Mouse (Mus musculus) myocyte (in vitro differentiated cells): ENCODE measurements at regions not wholly inside any gene's neighbourhood (a gene's known extent, or its start where the extent isn't known, plus 50 kb on each side); places are given as distances from the start of the nearest gene placed in this dataset.

Experiments used
- H3K27me3 ChIP-seq: one replicate; pipeline ENCODE4 v1.6.1; 2011; ENCODE audit not compliant: control insufficient read depth, insufficient read depth, insufficient read length
- H3K36me3 ChIP-seq: one replicate; pipeline ENCODE4 v1.6.1; 2011; ENCODE audit not compliant: control insufficient read depth, insufficient read depth
- H3K4me2 ChIP-seq: one replicate; pipeline ENCODE4 v1.6.1; 2011; ENCODE audit warnings: low read depth, control low read depth
- H3K4me3 ChIP-seq: one replicate; pipeline ENCODE4 v1.5.1; 2011; ENCODE audit warnings: mild to moderate bottlenecking, control low read depth, moderate library complexity
- H3K79me2 ChIP-seq: one replicate; pipeline ENCODE4 v1.6.1; 2011; ENCODE audit not compliant: control insufficient read depth, insufficient read depth
- H3ac ChIP-seq: one replicate; pipeline ENCODE4 v1.6.1; 2011; ENCODE audit not compliant: control insufficient read depth, insufficient read length
- CEBPB ChIP-seq: IDR thresholded peaks from 2 replicates; pipeline ENCODE4 v1.6.1; 2011; ENCODE audit warnings: mild to moderate bottlenecking, moderate library complexity; ENCODE audit not compliant: poor library complexity, insufficient read depth, severe bottlenecking
- E2F4 ChIP-seq: IDR thresholded peaks from one replicate; pipeline ENCODE4 v1.6.1; 2011; ENCODE audit warnings: mild to moderate bottlenecking, control low read depth, moderate library complexity; ENCODE audit not compliant: insufficient read depth
- MAX ChIP-seq: IDR thresholded peaks from one replicate; pipeline ENCODE4 v1.6.1; 2011; ENCODE audit warnings: low read depth, mild to moderate bottlenecking, control low read depth
- MYOD1 ChIP-seq, 3 experiments: IDR thresholded peaks; one replicate each; pipeline ENCODE4 v1.6.1; 2011; ENCODE audit warnings: control low read depth in 2 of 3, low read depth in 2 of 3, mild to moderate bottlenecking in 2 of 3, moderate library complexity in 1 of 3; ENCODE audit not compliant: insufficient read length in 2 of 3, control insufficient read depth in 1 of 3
- MYOG ChIP-seq, 3 experiments: IDR thresholded peaks; one replicate each; pipeline ENCODE4 v1.6.1; 2011; ENCODE audit warnings: control low read depth in 2 of 3, low read depth in 2 of 3, mild to moderate bottlenecking in 2 of 3; ENCODE audit not compliant: insufficient read length in 2 of 3, control insufficient read depth in 1 of 3, insufficient read depth in 1 of 3
- POLR2A ChIP-seq: IDR thresholded peaks from one replicate; pipeline ENCODE4 v1.6.1; 2011; ENCODE audit warnings: low read depth, mild to moderate bottlenecking, control low read depth, moderate library complexity; ENCODE audit not compliant: insufficient read length
- POLR2AphosphoS2 ChIP-seq: IDR thresholded peaks from one replicate; pipeline ENCODE4 v1.6.1; 2011; ENCODE audit warnings: low read depth, control low read depth; ENCODE audit not compliant: insufficient read length
- REST ChIP-seq: IDR thresholded peaks from one replicate; pipeline ENCODE4 v1.6.1; 2011; ENCODE audit warnings: mild to moderate bottlenecking, control low read depth, moderate library complexity; ENCODE audit not compliant: insufficient read depth, insufficient read length
- SRF ChIP-seq: IDR thresholded peaks from one replicate; pipeline ENCODE4 v1.6.1; 2011; ENCODE audit warnings: low read depth; ENCODE audit not compliant: control insufficient read depth, insufficient read length
- TCF12 ChIP-seq: IDR thresholded peaks from one replicate; pipeline ENCODE4 v1.6.1; 2011; ENCODE audit warnings: mild to moderate bottlenecking, control low read depth; ENCODE audit not compliant: poor library complexity, insufficient read depth, severe bottlenecking
- TCF3 ChIP-seq: IDR thresholded peaks from one replicate; pipeline ENCODE4 v1.6.1; 2011; ENCODE audit warnings: low read depth, control low read depth; ENCODE audit not compliant: insufficient read length
- USF1 ChIP-seq: IDR thresholded peaks from one replicate; pipeline ENCODE4 v1.6.1; 2011; ENCODE audit warnings: low read depth, mild to moderate bottlenecking, control low read depth, moderate library complexity

DNA sequence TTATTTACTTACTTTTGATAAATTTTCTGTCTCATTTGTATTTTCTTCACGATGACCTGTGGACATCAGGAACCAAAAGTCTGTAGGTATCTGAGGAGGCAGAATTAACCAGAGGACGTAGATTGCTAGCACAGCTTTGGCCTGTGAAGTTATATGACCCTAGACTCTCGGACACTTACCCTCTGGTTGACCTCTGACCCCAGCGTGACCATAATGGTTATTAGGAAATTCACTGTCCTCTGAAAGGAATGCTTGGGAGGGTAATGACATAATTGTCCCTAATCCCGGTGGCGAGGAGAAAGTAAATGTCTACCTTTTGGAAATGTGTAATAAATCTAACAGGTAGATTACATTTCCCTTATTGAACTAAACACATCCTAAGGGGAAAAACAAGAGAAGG is 135.5 kb upstream of the Prickle1 start:
- TF ChIP-seq REST (no peak), POLR2A (no peak), USF1 (no peak), MAX (no peak), POLR2AphosphoS2 (no peak), E2F4 (no peak), TCF12 (no peak), MYOG (IDR thresholded peaks at IDR 0.05; ENCODE audit: control insufficient read depth in 1 of 3, insufficient read depth in 1 of 3, insufficient read length in 2 of 3, low read depth in 2 of 3) (no peak), TCF3 (no peak), MYOD1 (IDR thresholded peaks at IDR 0.05; ENCODE audit: control insufficient read depth in 1 of 3, insufficient read length in 2 of 3, low read depth in 2 of 3) (no peak), SRF (no peak), CEBPB (no peak)

DNA sequence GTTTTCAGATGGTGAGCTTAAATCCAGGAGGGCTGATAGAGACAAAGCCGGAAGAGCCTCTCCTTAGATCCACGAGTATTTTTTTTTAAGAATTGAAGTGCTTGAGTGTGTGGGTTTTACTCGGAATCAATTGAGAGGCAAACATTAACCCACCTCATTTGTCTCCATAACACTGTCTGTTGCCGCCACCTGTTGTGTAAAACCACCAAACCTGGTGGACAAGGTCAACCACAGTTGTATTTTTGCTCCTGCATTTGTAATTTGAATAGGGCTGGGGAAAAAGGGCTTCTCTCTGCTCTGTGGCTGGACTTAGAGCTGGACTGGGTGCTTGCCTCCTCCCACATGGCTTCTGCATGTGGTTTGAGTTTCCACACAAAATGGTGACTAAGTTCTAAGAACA is 119.8 kb upstream of the Prickle1 start:
- Histone ChIP-seq H3K79me2 (no peaks in the 10 kb centered on the region), H3K4me2 (peak overlapping the region; percentile 12), H3K36me3 (no peaks in the 10 kb centered on the region), H3K4me3 (no peak overlapping the region), H3ac (no peak overlapping the region), H3K27me3 (no peaks in the 10 kb centered on the region)
- TF ChIP-seq MAX, result no peak
- no peak for TF ChIP-seq TCF3
- peak; percentile 54 for TF ChIP-seq TCF12
- TF ChIP-seq CEBPB, result no peak
- TF ChIP-seq USF1, result no peak
- no peak for TF ChIP-seq SRF
- peak in 2 of 3 experiments; percentile 66 to 89 for TF ChIP-seq MYOD1 (IDR thresholded peaks at IDR 0.05; ENCODE audit: control insufficient read depth in 1 of 3, insufficient read length in 2 of 3, low read depth in 2 of 3)
- TF ChIP-seq POLR2A, result no peak
- TF ChIP-seq MYOG (IDR thresholded peaks at IDR 0.05; ENCODE audit: control insufficient read depth in 1 of 3, insufficient read depth in 1 of 3, insufficient read length in 2 of 3, low read depth in 2 of 3), result peak in 1 of 3 experiments; percentile 40

More for the DNA sequence above, 135.5 kb upstream of the Prickle1 start:
- no peaks in the 10 kb centered on the region for H3K79me2 ChIP-seq
- H3ac ChIP-seq, result no peak overlapping the region
- H3K4me2 ChIP-seq, result no peak overlapping the region
- no peaks in the 10 kb centered on the region for H3K36me3 ChIP-seq
- no peaks in the 10 kb centered on the region for H3K27me3 ChIP-seq
- H3K4me3 ChIP-seq, result no peak overlapping the region

DNA sequence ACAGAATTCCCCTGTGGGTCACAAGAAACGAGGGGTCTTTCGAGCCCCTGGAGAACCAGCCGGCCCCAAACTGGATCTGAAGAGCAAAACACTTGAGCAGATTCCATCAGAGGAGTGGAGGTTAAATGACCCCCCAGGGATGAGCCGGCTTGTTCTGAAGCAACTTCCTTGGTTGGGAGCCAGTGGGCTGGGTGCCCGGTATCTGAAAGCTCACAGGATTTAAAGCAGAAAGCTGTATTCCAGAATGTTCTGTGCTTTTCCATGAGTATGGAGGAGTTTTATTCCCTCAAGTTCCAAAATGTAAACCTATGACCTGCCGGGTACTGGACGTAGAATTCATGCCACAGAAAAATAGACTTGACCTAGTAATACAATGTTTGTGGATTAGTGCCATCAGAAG is 117.7 kb upstream of the Prickle1 start:
- Histone ChIP-seq H3K36me3 (no peaks in the 10 kb centered on the region), H3K4me3 (no peak overlapping the region), H3ac (no peak overlapping the region), H3K4me2 (no peak overlapping the region), H3K79me2 (no peaks in the 10 kb centered on the region), H3K27me3 (no peaks in the 10 kb centered on the region)
- TF ChIP-seq TCF3 (no peak), MYOG (IDR thresholded peaks at IDR 0.05; ENCODE audit: control insufficient read depth in 1 of 3, insufficient read depth in 1 of 3, insufficient read length in 2 of 3, low read depth in 2 of 3) (no peak), CEBPB (no peak), POLR2A (no peak), USF1 (no peak), REST (no peak), E2F4 (no peak), MYOD1 (IDR thresholded peaks at IDR 0.05; ENCODE audit: control insufficient read depth in 1 of 3, insufficient read length in 2 of 3, low read depth in 2 of 3) (no peak), POLR2AphosphoS2 (no peak), SRF (no peak), MAX (no peak), TCF12 (no peak)

DNA sequence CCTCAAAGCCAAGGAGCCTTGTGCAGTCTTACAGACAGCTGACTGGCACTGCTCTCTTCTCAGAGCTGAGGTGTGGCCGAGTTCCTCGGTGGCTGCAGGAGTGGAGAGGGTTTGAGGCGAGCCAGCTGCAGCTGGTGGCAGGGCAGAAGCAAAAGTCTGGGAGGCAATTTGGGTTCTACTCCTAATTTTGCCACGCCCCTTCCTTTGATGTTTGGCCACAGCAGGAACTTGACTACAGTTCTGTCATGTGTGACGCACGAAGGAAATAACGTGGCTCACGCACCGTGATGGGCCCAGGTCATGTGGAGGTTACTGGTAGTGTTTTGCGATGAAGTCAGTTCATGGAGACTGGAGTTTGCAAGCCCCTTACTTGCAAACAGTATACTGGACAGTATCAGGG is 116.9 kb upstream of the Prickle1 start:
- Histone ChIP-seq H3K79me2 (no peaks in the 10 kb centered on the region), H3K36me3 (no peaks in the 10 kb centered on the region), H3K27me3 (no peaks in the 10 kb centered on the region), H3K4me3 (no peak overlapping the region), H3ac (no peak overlapping the region), H3K4me2 (no peak overlapping the region)
- peak; percentile 19 to 76 (median 33) for TF ChIP-seq MYOG (IDR thresholded peaks at IDR 0.05; ENCODE audit: control insufficient read depth in 1 of 3, insufficient read depth in 1 of 3, insufficient read length in 2 of 3, low read depth in 2 of 3)
- no peak for TF ChIP-seq SRF
- TF ChIP-seq REST, result no peak
- TF ChIP-seq POLR2AphosphoS2, result no peak
- peak in 2 of 3 experiments; percentile 13 to 67 for TF ChIP-seq MYOD1 (IDR thresholded peaks at IDR 0.05; ENCODE audit: control insufficient read depth in 1 of 3, insufficient read length in 2 of 3, low read depth in 2 of 3)

DNA sequence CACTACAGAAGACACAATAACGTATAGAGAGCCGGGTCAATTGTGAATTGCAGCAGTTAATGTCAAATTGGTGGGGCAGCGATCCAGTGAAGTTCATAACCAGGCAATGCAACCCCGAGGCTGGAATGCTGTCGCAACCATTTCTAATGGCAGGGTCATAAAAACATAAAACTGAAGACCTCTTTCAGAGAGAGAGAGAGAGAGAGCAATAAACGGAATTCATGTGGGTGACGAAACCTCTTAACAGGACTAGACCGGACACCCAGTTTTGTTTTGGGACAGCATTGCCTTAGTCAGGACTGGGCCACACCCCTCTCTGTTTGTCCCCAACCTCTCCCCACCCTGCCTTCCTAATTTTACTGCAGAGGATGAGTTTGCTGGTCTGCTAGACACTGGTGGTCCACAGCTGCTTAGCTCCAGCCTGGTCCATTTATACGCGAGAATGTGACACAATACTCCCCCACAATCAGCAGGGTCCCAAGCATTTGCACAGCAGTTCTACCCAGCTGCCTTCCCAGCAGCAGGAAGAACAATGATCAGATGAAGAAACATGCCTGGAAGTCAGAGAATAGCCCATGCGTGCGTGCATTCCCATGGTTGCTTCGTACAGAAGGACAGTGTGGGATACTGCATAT is 115.6 kb upstream of the Prickle1 start:
- no peak overlapping the region for H3K4me3 ChIP-seq
- no peaks in the 10 kb centered on the region for H3K79me2 ChIP-seq
- H3K27me3 ChIP-seq, result no peaks in the 10 kb centered on the region
- H3ac ChIP-seq, result no peak overlapping the region
- TF ChIP-seq TCF12 (peak; percentile 49), TCF3 (no peak), MYOG (IDR thresholded peaks at IDR 0.05; ENCODE audit: control insufficient read depth in 1 of 3, insufficient read depth in 1 of 3, insufficient read length in 2 of 3, low read depth in 2 of 3) (peak in 1 of 3 experiments; percentile 44), POLR2AphosphoS2 (no peak), MYOD1 (IDR thresholded peaks at IDR 0.05; ENCODE audit: control insufficient read depth in 1 of 3, insufficient read length in 2 of 3, low read depth in 2 of 3) (peak in 1 of 3 experiments; percentile 69)
- H3K4me2 ChIP-seq, result peak overlapping the region; percentile 68
- no peaks in the 10 kb centered on the region for H3K36me3 ChIP-seq
